Mouse (Mus musculus): ENCODE measurements around the gene Uggt1.

GRCm38 (mm10) chr1:36255871-36256640 is 11.5 kb upstream of the Uggt1 start:
- no peak for TF ChIP-seq GATA1 (IDR thresholded peaks at IDR 0.05; ENCODE audit: low read length)
- no peak for TF ChIP-seq TAL1 (IDR thresholded peaks at IDR 0.05; ENCODE audit: low read length)
